Mouse (Mus musculus) kidney, postnatal 0 days (tissue): ENCODE results near the gene Osbpl10. TPM values are rescaled to one million over a fixed set of nuclear protein-coding genes. Genes with fewer than 3 reads are reported as not detected.

Experiments used
- ATAC-seq: fragments of 200-750 bp; cut with Nextera tagmentation; replicated peaks from 2 replicates; pipeline ENCODE4 v1.8.0; 2017; ENCODE audit warnings: low read depth, moderate number of reproducible peaks, moderate TSS enrichment, moderate library complexity; ENCODE audit not compliant: low FRiP score
- DNase-seq: peaks from one replicate; pipeline ENCODE4 v3.0.0-alpha.2; 2016; ENCODE audit warnings: low spot score
- H3K27ac ChIP-seq: fragments of 300-500 bp; sonication (generic); 2 replicates; pipeline ENCODE4 v1.5.1; 2014; ENCODE audit warnings: mild to moderate bottlenecking
- H3K27me3 ChIP-seq: fragments of 300-500 bp; sonication (generic); 2 replicates; pipeline ENCODE4 v1.6.1; 2014; ENCODE audit warnings: low read length, mixed read lengths; ENCODE audit not compliant: insufficient read depth
- H3K36me3 ChIP-seq: fragments of 300-500 bp; sonication (generic); 2 replicates; pipeline ENCODE4 v1.6.1; 2014; ENCODE audit warnings: low read length, mixed read lengths; ENCODE audit not compliant: insufficient read depth
- H3K4me1 ChIP-seq: fragments of 300-500 bp; sonication (generic); replicated peaks from 2 replicates; pipeline ENCODE4 v1.6.1; 2014; ENCODE audit warnings: antibody characterized with exemption, low read length, mixed read lengths; ENCODE audit not compliant: insufficient read depth
- H3K4me2 ChIP-seq: fragments of 300-500 bp; sonication (generic); 2 replicates; pipeline ENCODE4 v1.6.1; 2014; ENCODE audit warnings: mild to moderate bottlenecking, low read length, moderate library complexity, mixed read lengths
- H3K4me3 ChIP-seq: fragments of 300-500 bp; sonication (generic); replicated peaks from 2 replicates; pipeline ENCODE4 v1.5.1; 2014; ENCODE audit warnings: low read depth, low read length
- H3K9ac ChIP-seq: fragments of 300-500 bp; sonication (generic); 2 replicates; pipeline ENCODE4 v1.6.1; 2014; ENCODE audit warnings: low read depth, low read length
- H3K9me3 ChIP-seq: fragments of 300-500 bp; sonication (generic); replicated peaks from 2 replicates; pipeline ENCODE4 v1.6.1; 2016; ENCODE audit warnings: low read length, inconsistent platforms, mixed read lengths
- CTCF ChIP-seq: IDR thresholded peaks from 2 replicates; pipeline ENCODE4 v1.5.1; 2016; ENCODE audit warnings: antibody characterized with exemption, low read depth, mild to moderate bottlenecking, moderate library complexity
- WGBS: fragments of 180-500 bp; shearing (Covaris S2); extraction: QIAGEN DNeasy Blood & Tissue Kit; methylation state at CpG from one replicate; pipeline ENCODE4 v1.1.7; 2014; 5-methylcytosine and 5-hydroxymethylcytosine counted together
- polyA plus RNA-seq: library from polyadenylated mRNA; unstranded; fragments of >200 nt; fragmentation: Nextera tagmentation; extraction: Ambion mirVana; gene quantifications from 2 replicates; pipeline ENCODE4 v1.2.1, GENCODE M21; 2015

Osbpl10 gene
- polyA plus RNA-seq, 1 experiment from 2014 or later: 2.8 TPM

GRCm38 (mm10) chr9:115190376-115190942 is 212.1 kb downstream of the Osbpl10 start:
- Histone ChIP-seq H3K9ac (no peak overlapping the region), H3K27me3 (no peaks in the 10 kb centered on the region), H3K4me2 (no peak overlapping the region), H3K9me3 (no peaks in the 10 kb centered on the region), H3K4me1 (peaks cover 5% of the 10 kb centered on the region), H3K4me3 (no peak overlapping the region), H3K27ac (0 out of 2 replicates have a peak overlapping the region, but pooled peaks have one; percentile 22), H3K36me3 (no peaks in the 10 kb centered on the region)
- TF ChIP-seq CTCF: no peak
- ATAC-seq: peak; percentile 84
- 25% methylated on average over 9 of the region's 9 CpGs for WGBS
- peak; percentile 40 for DNase-seq

- H3K4me2 ChIP-seq: no peak overlapping the region
- 80% methylated on average over 3 of the region's 3 CpGs for WGBS
- H3K27me3 ChIP-seq: no peaks in the 10 kb centered on the region
- H3K36me3 ChIP-seq: no peaks in the 10 kb centered on the region
- ATAC-seq (no peak), DNase-seq (no peak)
- H3K9me3 ChIP-seq: no peaks in the 10 kb centered on the region
- H3K4me3 ChIP-seq: no peak overlapping the region
- peak; percentile 14; the same call in 1 of the 2 replicates for TF ChIP-seq CTCF
- H3K9ac ChIP-seq: no peak overlapping the region
- no peak overlapping the region for H3K27ac ChIP-seq
- H3K4me1 ChIP-seq: no peaks in the 10 kb centered on the region; the same call in 1 of the 2 replicates
Observed at GRCm38 (mm10) chr9:115192890-115193289, 214.5 kb downstream of the Osbpl10 start.

- Histone ChIP-seq H3K27ac (no peak overlapping the region), H3K4me1 (no peaks in the 10 kb centered on the region), H3K4me3 (no peak overlapping the region), H3K4me2 (no peak overlapping the region), H3K36me3 (no peaks in the 10 kb centered on the region), H3K9ac (no peak overlapping the region), H3K9me3 (no peaks in the 10 kb centered on the region), H3K27me3 (no peaks in the 10 kb centered on the region)
- ATAC-seq: no peak
- TF ChIP-seq CTCF: no peak
- DNase-seq: no peak
- 60% methylated on average over 7 of the region's 7 CpGs for WGBS
Observed at GRCm38 (mm10) chr9:115197082-115197481, 218.7 kb downstream of the Osbpl10 start.

GRCm38 (mm10) chr9:115200166-115200862 is 221.9 kb downstream of the Osbpl10 start:
- DNase-seq (no peak), ATAC-seq (no peak)
- H3K36me3 ChIP-seq: no peaks in the 10 kb centered on the region
- H3K27me3 ChIP-seq: no peaks in the 10 kb centered on the region
- 92% methylated on average over 15 of the region's 15 CpGs for WGBS
- no peak overlapping the region for H3K4me2 ChIP-seq
- H3K4me1 ChIP-seq: no peaks in the 10 kb centered on the region
- TF ChIP-seq CTCF: no peak
- no peaks in the 10 kb centered on the region for H3K9me3 ChIP-seq
- H3K4me3 ChIP-seq: no peak overlapping the region
- H3K27ac ChIP-seq: no peak overlapping the region
- H3K9ac ChIP-seq: no peak overlapping the region

GRCm38 (mm10) chr9:115201264-115201663 is 222.9 kb downstream of the Osbpl10 start:
- Histone ChIP-seq H3K27ac (no peak overlapping the region), H3K9me3 (no peaks in the 10 kb centered on the region), H3K4me1 (no peaks in the 10 kb centered on the region; the same call in 1 of the 2 replicates), H3K27me3 (no peaks in the 10 kb centered on the region), H3K4me2 (no peak overlapping the region), H3K36me3 (no peaks in the 10 kb centered on the region), H3K4me3 (no peak overlapping the region), H3K9ac (no peak overlapping the region)
- no peak for TF ChIP-seq CTCF
- ATAC-seq (no peak), DNase-seq (no peak)
- WGBS: 77% methylated on average over 6 of the region's 6 CpGs

GRCm38 (mm10) chr9:115203136-115203535 is 224.8 kb downstream of the Osbpl10 start:
- Histone ChIP-seq H3K9ac (no peak overlapping the region), H3K36me3 (no peaks in the 10 kb centered on the region), H3K4me3 (no peak overlapping the region), H3K4me1 (no peaks in the 10 kb centered on the region; the same call in 1 of the 2 replicates), H3K27ac (no peak overlapping the region), H3K9me3 (no peaks in the 10 kb centered on the region), H3K4me2 (no peak overlapping the region), H3K27me3 (no peaks in the 10 kb centered on the region)
- no peak for TF ChIP-seq CTCF
- ATAC-seq (no peak), DNase-seq (no peak)
- 78% methylated on average over 6 of the region's 6 CpGs for WGBS
